Mouse (Mus musculus) CH12.LX (cell line): ENCODE data around the gene Nutm1. TPM values are rescaled to one million over a fixed set of nuclear protein-coding genes. Genes with fewer than 3 reads are reported as not detected.

ENCODE experiments used
- DNase-seq: peaks from one replicate; pipeline ENCODE4 v3.0.0-alpha.2; 2013; ENCODE audit errors: extremely low read depth
- H3K27ac ChIP-seq: 2 replicates; pipeline ENCODE4 v1.5.1; 2012; ENCODE audit warnings: low read depth, mild to moderate bottlenecking, control low read depth, moderate library complexity; ENCODE audit not compliant: insufficient read depth
- H3K27me3 ChIP-seq: replicated peaks from 2 replicates; pipeline ENCODE3; 2012; ENCODE audit warnings: inconsistent platforms
- H3K36me3 ChIP-seq, 2 experiments: replicated peaks in 1 of 2; 2 replicates each; pipeline versions ENCODE3 to v1.6.1; 2012; ENCODE audit warnings: inconsistent platforms in 1 of 2, low read length in 1 of 2, mild to moderate bottlenecking in 1 of 2, mixed read lengths in 1 of 2, moderate library complexity in 1 of 2; ENCODE audit not compliant: control insufficient read depth in 1 of 2, insufficient read depth in 1 of 2
- H3K4me1 ChIP-seq, 2 experiments: 2 replicates each; pipeline ENCODE4 v1.6.1; 2012; ENCODE audit warnings: inconsistent platforms in 1 of 2, moderate library complexity in 1 of 2; ENCODE audit not compliant: insufficient read depth in 2 of 2, control insufficient read depth in 1 of 2
- H3K4me2 ChIP-seq: 2 replicates; pipeline ENCODE4 v1.6.1; 2012; ENCODE audit warnings: low read depth, mild to moderate bottlenecking, control low read depth; ENCODE audit not compliant: poor library complexity, insufficient read depth, severe bottlenecking
- H3K4me3 ChIP-seq, 3 experiments: fragments of 150-350 bp in 1 of 3; sonication (generic) in 1 of 3; replicated peaks in 1 of 3; 2 replicates each; pipeline versions ENCODE3 to v1.5.1; 2011 to 2012; ENCODE audit warnings: low read depth in 2 of 3, low read length in 2 of 3, mild to moderate bottlenecking in 2 of 3, moderate library complexity in 2 of 3, control low read depth in 1 of 3, improper control_type of control experiment in 1 of 3, inconsistent platforms in 1 of 3, mixed read lengths in 1 of 3; ENCODE audit not compliant: poor library complexity in 1 of 3
- H3K79me2 ChIP-seq: replicated peaks from 2 replicates; pipeline ENCODE4 v1.6.1; 2012; ENCODE audit warnings: mild to moderate bottlenecking, moderate library complexity; ENCODE audit not compliant: control insufficient read depth, poor library complexity, insufficient read depth, severe bottlenecking; ENCODE audit errors: extremely low read depth
- H3K9ac ChIP-seq: 2 replicates; pipeline ENCODE4 v1.6.1; 2012; ENCODE audit warnings: low read depth, mild to moderate bottlenecking, control low read depth, moderate library complexity; ENCODE audit not compliant: insufficient read depth
- H3K9me3 ChIP-seq: replicated peaks from 2 replicates; pipeline ENCODE3; 2012; ENCODE audit warnings: low read length, inconsistent platforms, mixed read lengths
- CHD1 ChIP-seq: IDR thresholded peaks from 2 replicates; pipeline ENCODE4 v1.6.1; 2012; ENCODE audit warnings: low read depth, low read length, improper control_type of control experiment, inconsistent platforms
- CHD2 ChIP-seq: IDR thresholded peaks from 2 replicates; pipeline ENCODE4 v1.6.1; 2011; ENCODE audit warnings: low read length, improper control_type of control experiment
- CTCF ChIP-seq, 2 experiments: IDR thresholded peaks in 1 of 2; conservative IDR thresholded peaks in 1 of 2; 2 replicates each; pipeline ENCODE4 v1.5.1; 2011 to 2012; ENCODE audit warnings: low read depth in 2 of 2, low read length in 2 of 2, improper control_type of control experiment in 1 of 2, inconsistent platforms in 1 of 2, mild to moderate bottlenecking in 1 of 2, moderate library complexity in 1 of 2
- E2F4 ChIP-seq: IDR thresholded peaks from 2 replicates; pipeline ENCODE4 v1.6.1; 2011; ENCODE audit warnings: low read depth, low read length, improper control_type of control experiment; ENCODE audit not compliant: insufficient replicate concordance
- ELF1 ChIP-seq: IDR thresholded peaks from 2 replicates; pipeline ENCODE4 v1.6.1; 2014; ENCODE audit warnings: low read depth, mild to moderate bottlenecking, inconsistent platforms, low read length, improper control_type of control experiment
- EP300 ChIP-seq: IDR thresholded peaks from 2 replicates; pipeline ENCODE4 v1.6.1; 2011; ENCODE audit warnings: low read length, improper control_type of control experiment
- ETS1 ChIP-seq: conservative IDR thresholded peaks from 2 replicates; pipeline ENCODE4 v1.6.1; 2012; ENCODE audit warnings: low read depth, mild to moderate bottlenecking, inconsistent platforms, low read length, improper control_type of control experiment, moderate library complexity
- GABPA ChIP-seq: IDR thresholded peaks from 2 replicates; pipeline ENCODE4 v1.6.1; 2012; ENCODE audit warnings: low read depth, low read length, improper control_type of control experiment, inconsistent platforms; ENCODE audit not compliant: insufficient replicate concordance
- HCFC1 ChIP-seq: IDR thresholded peaks from 2 replicates; pipeline ENCODE4 v1.6.1; 2012; ENCODE audit warnings: low read depth, mild to moderate bottlenecking, inconsistent platforms, low read length, improper control_type of control experiment
- IRF4 ChIP-seq: IDR thresholded peaks from 2 replicates; pipeline ENCODE4 v1.6.1; 2014; ENCODE audit warnings: low read depth, mild to moderate bottlenecking, inconsistent platforms, low read length, improper control_type of control experiment
- JUN ChIP-seq: IDR thresholded peaks from 2 replicates; pipeline ENCODE4 v1.6.1; 2011; ENCODE audit warnings: low read depth, mild to moderate bottlenecking, low read length, improper control_type of control experiment, moderate library complexity; ENCODE audit not compliant: insufficient read depth
- JUND ChIP-seq: conservative IDR thresholded peaks from 2 replicates; pipeline ENCODE4 v1.6.1; 2011; ENCODE audit warnings: low read depth, low read length, improper control_type of control experiment
- KAT2A ChIP-seq: IDR thresholded peaks from 2 replicates; pipeline ENCODE4 v1.6.1; 2012; ENCODE audit warnings: low read length, improper control_type of control experiment, inconsistent platforms; ENCODE audit not compliant: insufficient replicate concordance
- MAFK ChIP-seq: IDR thresholded peaks from 2 replicates; pipeline ENCODE4 v1.6.1; 2011; ENCODE audit warnings: low read length, improper control_type of control experiment; ENCODE audit not compliant: insufficient replicate concordance
- MAX ChIP-seq: IDR thresholded peaks from 2 replicates; pipeline ENCODE4 v1.6.1; 2011; ENCODE audit warnings: low read length, improper control_type of control experiment
- MAZ ChIP-seq: IDR thresholded peaks from 2 replicates; pipeline ENCODE4 v1.6.1; 2012; ENCODE audit warnings: low read depth, mild to moderate bottlenecking, inconsistent platforms, low read length, improper control_type of control experiment, moderate library complexity
- MEF2A ChIP-seq: IDR thresholded peaks from 2 replicates; pipeline ENCODE4 v1.6.1; 2014; ENCODE audit warnings: low read depth, mild to moderate bottlenecking, inconsistent platforms, low read length, improper control_type of control experiment, borderline replicate concordance
- MXI1 ChIP-seq: IDR thresholded peaks from 2 replicates; pipeline ENCODE4 v1.6.1; 2011; ENCODE audit warnings: mild to moderate bottlenecking, low read depth, low read length, improper control_type of control experiment
- MYC ChIP-seq: IDR thresholded peaks from 2 replicates; pipeline ENCODE4 v1.6.1; 2011; ENCODE audit warnings: low read depth, mild to moderate bottlenecking, improper control_type of control experiment, low read length
- NELFE ChIP-seq: IDR thresholded peaks from 2 replicates; pipeline ENCODE4 v1.6.1; 2011; ENCODE audit warnings: low read depth, low read length, improper control_type of control experiment
- NRF1 ChIP-seq: IDR thresholded peaks from 2 replicates; pipeline ENCODE4 v1.6.1; 2014; ENCODE audit warnings: low read depth, mild to moderate bottlenecking, inconsistent platforms, low read length, improper control_type of control experiment, moderate library complexity
- PAX5 ChIP-seq: IDR thresholded peaks from 2 replicates; pipeline ENCODE4 v1.6.1; 2012; ENCODE audit warnings: low read length, inconsistent platforms, mixed read lengths
- POLR2A ChIP-seq: IDR thresholded peaks from 2 replicates; pipeline ENCODE4 v1.6.1; 2011; ENCODE audit warnings: low read depth, mild to moderate bottlenecking, improper control_type of control experiment, low read length
- POLR2AphosphoS2 ChIP-seq: IDR thresholded peaks from 2 replicates; pipeline ENCODE4 v1.6.1; 2011; ENCODE audit warnings: low read depth, low read length, improper control_type of control experiment
- RAD21 ChIP-seq: IDR thresholded peaks from 2 replicates; pipeline ENCODE4 v1.6.1; 2011; ENCODE audit warnings: low read depth, mild to moderate bottlenecking, low read length, improper control_type of control experiment, moderate library complexity
- RCOR1 ChIP-seq: conservative IDR thresholded peaks from 2 replicates; pipeline ENCODE4 v1.6.1; 2012; ENCODE audit warnings: low read depth, mild to moderate bottlenecking, inconsistent platforms, low read length, improper control_type of control experiment
- SIN3A ChIP-seq: IDR thresholded peaks from 2 replicates; pipeline ENCODE4 v1.6.1; 2012; ENCODE audit warnings: low read length, improper control_type of control experiment, inconsistent platforms
- SMC3 ChIP-seq: IDR thresholded peaks from 2 replicates; pipeline ENCODE4 v1.6.1; 2011; ENCODE audit warnings: low read depth, low read length, improper control_type of control experiment
- TBP ChIP-seq: conservative IDR thresholded peaks from 2 replicates; pipeline ENCODE4 v1.6.1; 2011; ENCODE audit warnings: low read depth, low read length, improper control_type of control experiment
- TCF12 ChIP-seq: IDR thresholded peaks from 2 replicates; pipeline ENCODE4 v1.6.1; 2014; ENCODE audit warnings: low read depth, mild to moderate bottlenecking, inconsistent platforms, low read length, improper control_type of control experiment
- UBTF ChIP-seq: IDR thresholded peaks from 2 replicates; pipeline ENCODE4 v1.6.1; 2012; ENCODE audit warnings: low read depth, mild to moderate bottlenecking, inconsistent platforms, low read length, improper control_type of control experiment, moderate library complexity
- USF1 ChIP-seq: IDR thresholded peaks from 2 replicates; pipeline ENCODE4 v1.6.1; 2014; ENCODE audit warnings: low read depth, mild to moderate bottlenecking, inconsistent platforms, low read length, improper control_type of control experiment
- USF2 ChIP-seq: conservative IDR thresholded peaks from 2 replicates; pipeline ENCODE4 v1.6.1; 2011; ENCODE audit warnings: low read depth, low read length, improper control_type of control experiment
- ZC3H11A ChIP-seq: IDR thresholded peaks from 2 replicates; pipeline ENCODE4 v1.6.1; 2012; ENCODE audit warnings: low read depth, mild to moderate bottlenecking, inconsistent platforms, low read length, improper control_type of control experiment
- ZKSCAN1 ChIP-seq: IDR thresholded peaks from 2 replicates; pipeline ENCODE4 v1.6.1; 2012; ENCODE audit warnings: low read depth, inconsistent platforms, low read length, improper control_type of control experiment, borderline replicate concordance
- ZMIZ1 ChIP-seq: IDR thresholded peaks from 2 replicates; pipeline ENCODE4 v1.6.1; 2012; ENCODE audit warnings: low read depth, mild to moderate bottlenecking, inconsistent platforms, low read length, improper control_type of control experiment
- ZNF384 ChIP-seq: IDR thresholded peaks from 2 replicates; pipeline ENCODE4 v1.6.1; 2012; ENCODE audit warnings: low read depth, low read length, improper control_type of control experiment, inconsistent platforms
- dilution Hi-C: fragments of 300-500 bp; cut with MboI; formaldehyde crosslinking; loops from 2 replicates; pipeline ENCODE4 v1.14.3; 2020; ENCODE audit warnings: low sequenced_read_pairs; ENCODE audit not compliant: extremely low pct_unique_long_range_greater_than_20kb, extremely low pct_ligation_motif_present
- in situ Hi-C: fragments of 300-500 bp; cut with MboI; formaldehyde crosslinking; loops from 3 replicates; pipeline ENCODE4 v1.14.3; 2019; ENCODE audit warnings: low sequenced_read_pairs, low pct_ligation_motif_present, low pct_unique_long_range_greater_than_20kb, mixed read lengths
- polyA plus RNA-seq: library from polyadenylated mRNA; unstranded; fragments of >175 nt; gene quantifications from 2 replicates; pipeline ENCODE4 v1.2.1, GENCODE M21; 2012; ENCODE audit warnings: low read depth; ENCODE audit not compliant: insufficient read length
- total RNA-seq, 2 experiments: library from RNA; depleted of rRNA; stranded (reverse); fragments of 300-350 nt in 1 of 2; fragments of >200 nt in 1 of 2; gene quantifications; 2 replicates each; pipeline ENCODE4 v1.2.3; 2012 to 2014

Gene Nutm1
- total and polyA plus RNA-seq, 3 experiments = not detected

- dilution Hi-C loops = no loop called here
- DNase-seq = peak; percentile 91
- TF ChIP-seq CHD1 (no peak), MYC (peak; percentile 88; the same call in 1 of the 2 replicates), TBP (no peak), GABPA (peak; percentile 24; the same call in 1 of the 2 replicates), KAT2A (peak; percentile 85; the same call in 1 of the 2 replicates), JUN (no peak), NELFE (no peak; the same call in 1 of the 2 replicates), CHD2 (0 out of 2 replicates have a peak, but pooled peaks have one; percentile 5), POLR2A (peak; percentile 59), SMC3 (no peak), POLR2AphosphoS2 (peak; percentile 96), HCFC1 (peak; percentile 96), ZC3H11A (no peak), MAZ (peak; percentile 92), ETS1 (0 out of 2 replicates have a peak, but pooled peaks have one; percentile 13), RAD21 (no peak), TCF12 (peak; percentile 54; the same call in 1 of the 2 replicates), JUND (no peak), UBTF (0 out of 2 replicates have a peak, but pooled peaks have one; percentile 13), ZKSCAN1 (no peak), MEF2A (peak; percentile 24; the same call in 1 of the 2 replicates), E2F4 (peak; percentile 67; the same call in 1 of the 2 replicates), MXI1 (peak; percentile 86), EP300 (no peak), MAX (peak; percentile 80), USF2 (no peak), CTCF (conservative IDR thresholded peaks at IDR 0.05 in 1 of 2, IDR thresholded peaks at IDR 0.05 in 1 of 2; ENCODE audit: low read depth in 2 of 2, low read length in 2 of 2) (no peak), NRF1 (peak; percentile 89), USF1 (no peak; the same call in 1 of the 2 replicates), RCOR1 (no peak), ZNF384 (no peak), PAX5 (no peak), SIN3A (peak; percentile 20), MAFK (no peak), ELF1 (peak; percentile 69; the same call in 1 of the 2 replicates), IRF4 (0 out of 2 replicates have a peak, but pooled peaks have one; percentile 15), ZMIZ1 (peak; percentile 40; the same call in 1 of the 2 replicates)
Observed at GRCm38 (mm10) chr2:112265448-112266241, 6.6 kb upstream of the Nutm1 start, which contains the start of gene Slc12a6. Gene Slc12a6, plus strand, starts transcription at chr2:112265825.

More at GRCm38 (mm10) chr2:112265448-112266241, 6.6 kb upstream of the Nutm1 start, which contains the start of gene Slc12a6:
- H3K27ac ChIP-seq = peak within 1 kb of the TSS; percentile 85
- H3K4me2 ChIP-seq = peak within 1 kb of the TSS; percentile 82
- H3K4me1 ChIP-seq = peaks cover 2 to 41% of the 10 kb centered on the region in 2 experiments; a peak in 2 of 4 replicates
- peak within 1 kb of the TSS; percentile 81 to 88 (median 83) for H3K4me3 ChIP-seq
- peaks cover 44% of the 10 kb centered on the region for H3K79me2 ChIP-seq
- peaks cover 0 to 17% of the 10 kb centered on the region in 2 experiments for H3K36me3 ChIP-seq
- no peaks in the 10 kb centered on the region for H3K27me3 ChIP-seq
- peak within 1 kb of the TSS; percentile 93 for H3K9ac ChIP-seq
- in situ Hi-C loops = loop anchor here (10.0 kb wide), 2 partner anchors 99 to 209 kb away; partner anchors contain the start of gene Emc4
- no peaks in the 10 kb centered on the region for H3K9me3 ChIP-seq
